Mouse (Mus musculus) layer of hippocampus, adult 6 months (tissue): Measurements from ENCODE around the gene Nrp2. TPM values are rescaled to one million over a fixed set of nuclear protein-coding genes. Genes with fewer than 3 reads are reported as not detected.

ENCODE experiments used
- long read RNA-seq, 2 experiments: library from polyadenylated mRNA; unstranded; transcript quantifications; one replicate each; pipeline ENCODE4 v2.0.0; 2019 to 2020
- polyA plus RNA-seq: library from polyadenylated mRNA; unstranded; fragments of <200 nt; fragmentation: Nextera tagmentation; gene quantifications from 2 replicates; pipeline ENCODE4 v1.2.3, GENCODE M21; 2021

Nrp2 gene
- polyA plus RNA-seq: 12.4 and 16.2 TPM in 2 replicates
- long read RNA-seq, experiment 1, full-length matches to known transcripts: 10 of 31 reads
- long read RNA-seq, experiment 1, partial matches to known transcripts: 6 of 31 reads
- long read RNA-seq, experiment 1, other reads (novel, unspliced or antisense): 15 of 31 reads
- long read RNA-seq, experiment 2, full-length matches to known transcripts: 32 of 58 reads
- long read RNA-seq, experiment 2, partial matches to known transcripts: 11 of 58 reads
- long read RNA-seq, experiment 2, other reads (novel, unspliced or antisense): 15 of 58 reads

DNA sequence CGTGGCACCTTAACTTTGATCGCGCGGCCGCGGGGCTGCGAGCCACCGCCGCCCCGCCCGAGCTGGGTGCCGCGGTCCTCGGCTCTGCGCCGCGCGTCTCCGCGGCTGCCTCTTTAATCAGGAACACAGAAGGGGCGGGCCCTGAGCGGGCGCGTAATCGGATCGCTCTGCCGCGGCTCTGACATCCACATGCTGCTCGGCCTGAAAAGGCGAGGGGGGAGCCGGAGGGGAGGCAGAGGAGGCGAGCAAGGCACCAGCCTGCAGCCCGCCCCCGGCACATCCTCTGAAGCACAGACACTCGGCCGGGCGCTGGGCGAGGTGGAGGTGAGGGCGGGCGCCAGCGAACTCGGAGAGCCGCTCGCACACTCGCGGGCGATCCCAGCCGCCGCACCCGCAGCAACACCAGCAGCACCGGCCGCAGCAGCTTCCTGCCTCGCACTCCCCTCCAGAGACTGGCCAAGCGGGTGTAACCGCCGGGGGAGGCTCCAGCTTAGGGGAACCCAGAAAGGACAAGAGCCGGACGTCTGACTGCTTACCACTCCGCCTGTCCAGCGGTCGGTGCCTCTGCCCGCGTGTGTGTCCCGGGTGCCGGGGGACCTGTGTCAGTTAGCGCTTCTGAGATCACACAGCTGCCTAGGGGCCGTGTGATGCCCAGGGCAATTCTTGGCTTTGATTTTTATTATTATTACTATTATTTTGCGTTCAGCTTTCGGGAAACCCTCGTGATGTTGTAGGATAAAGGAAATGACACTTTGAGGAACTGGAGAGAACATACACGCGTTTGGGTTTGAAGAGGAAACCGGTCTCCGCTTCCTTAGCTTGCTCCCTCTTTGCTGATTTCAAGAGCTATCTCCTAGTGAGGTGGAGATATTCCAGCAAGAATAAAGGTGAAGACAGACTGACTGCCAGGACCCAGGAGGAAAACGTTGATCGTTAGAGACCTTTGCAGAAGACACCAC lies at the start of gene Nrp2:
TSS of gene Nrp2 (plus strand) at position 128 of the 959 bp plus-strand sequence.

